Mouse (Mus musculus): ENCODE data around the gene Agap2. TPM values are rescaled to one million over a fixed set of nuclear protein-coding genes. Genes with fewer than 3 reads are reported as not detected.
A peak's percentile ranks its signal among the peaks of the same experiment; 100 is the strongest.
"Not testable (repeated sequence)": the region's sequence is repeated elsewhere in the genome, so short reads cannot be mapped to it uniquely, and the experiment has no call there.

Agap2 gene
- polyA plus RNA-seq, 1 experiment from 2014 or later, result 0.07 TPM

- no peak for ATAC-seq
- Histone ChIP-seq H3K4me1 (replicated peaks; ENCODE audit: control insufficient read depth, insufficient read depth, low read length) (0 out of 2 replicates have a peak, but pooled peaks cover 12% of the 10 kb centered on the region), H3K9ac (ENCODE audit: low read depth, low read length) (peak overlapping the region; percentile 13; the same call in 1 of the 2 replicates), H3K4me3 (ENCODE audit: low read depth, low read length) (no peak overlapping the region), H3K27me3 (replicated peaks; ENCODE audit: control insufficient read depth, insufficient read depth, low read length) (no peaks in the 10 kb centered on the region), H3K9me3 (ENCODE audit: control insufficient read depth) (no peaks in the 10 kb centered on the region), H3K27ac (ENCODE audit: low read depth, low read length) (peak overlapping the region; percentile 90), H3K4me2 (replicated peaks; ENCODE audit: low read depth) (peak overlapping the region; percentile 89; the same call in 1 of the 2 replicates), H3K36me3 (ENCODE audit: control insufficient read depth, insufficient read depth) (peaks cover 35% of the 10 kb centered on the region)
- no peak for TF ChIP-seq CTCF (IDR thresholded peaks at IDR 0.05; ENCODE audit: low read depth)
- 63% methylated on average over 9 of the region's 9 CpGs for WGBS
These were observed 6.6 kb upstream of the Agap2 start for GRCm38 (mm10) chr10:127068360-127069038.

- H3K36me3 ChIP-seq (ENCODE audit: control insufficient read depth, insufficient read depth), result peaks cover 35% of the 10 kb centered on the region
These were observed 5.5 kb upstream of the Agap2 start for GRCm38 (mm10) chr10:127069281-127070189.

GRCm38 (mm10) chr10:127070190-127071121, 4.6 kb upstream of the Agap2 start, which contains the start of gene Tspan31:
TSS of gene Tspan31 (minus strand) at chr10:127070264.
- ATAC-seq, result peak; percentile 82
- peak within 1 kb of the TSS; percentile 89 for H3K4me2 ChIP-seq (replicated peaks; ENCODE audit: low read depth)
- H3K9me3 ChIP-seq (ENCODE audit: control insufficient read depth), result no peaks in the 10 kb centered on the region
- H3K4me1 ChIP-seq (replicated peaks; ENCODE audit: control insufficient read depth, insufficient read depth, low read length), result 0 out of 2 replicates have a peak, but pooled peaks cover 8% of the 10 kb centered on the region
- peaks cover 2% of the 10 kb centered on the region; the same call in 1 of the 2 replicates for H3K27me3 ChIP-seq (replicated peaks; ENCODE audit: control insufficient read depth, insufficient read depth, low read length)
- peak within 1 kb of the TSS; percentile 68 for H3K9ac ChIP-seq (ENCODE audit: low read depth, low read length)
- peaks cover 31% of the 10 kb centered on the region for H3K36me3 ChIP-seq (ENCODE audit: control insufficient read depth, insufficient read depth)
- H3K27ac ChIP-seq (ENCODE audit: low read depth, low read length), result peak within 1 kb of the TSS; percentile 90
- H3K4me3 ChIP-seq (ENCODE audit: low read depth, low read length), result peak within 1 kb of the TSS; percentile 83
- no peak for TF ChIP-seq CTCF (IDR thresholded peaks at IDR 0.05; ENCODE audit: low read depth)
- 1% methylated on average over 36 of the region's 36 CpGs for WGBS

More at GRCm38 (mm10) chr10:127069281-127070189, 5.5 kb upstream of the Agap2 start:
- TF ChIP-seq CTCF (IDR thresholded peaks at IDR 0.05; ENCODE audit: low read depth), result no peak
- H3K27me3 ChIP-seq (replicated peaks; ENCODE audit: control insufficient read depth, insufficient read depth, low read length), result no peaks in the 10 kb centered on the region
- WGBS, result 5% methylated on average over 30 of the region's 30 CpGs
- peak overlapping the region; percentile 90 for H3K27ac ChIP-seq (ENCODE audit: low read depth, low read length)
- H3K4me3 ChIP-seq (ENCODE audit: low read depth, low read length), result peak overlapping the region; percentile 83
- no peaks in the 10 kb centered on the region for H3K9me3 ChIP-seq (ENCODE audit: control insufficient read depth)
- peak overlapping the region; percentile 68 for H3K9ac ChIP-seq (ENCODE audit: low read depth, low read length)
- H3K4me2 ChIP-seq (replicated peaks; ENCODE audit: low read depth), result peak overlapping the region; percentile 89
- H3K4me1 ChIP-seq (replicated peaks; ENCODE audit: control insufficient read depth, insufficient read depth, low read length), result 0 out of 2 replicates have a peak, but pooled peaks cover 8% of the 10 kb centered on the region
- ATAC-seq, result peak; percentile 3; the same call in 1 of the 2 replicates

- Histone ChIP-seq H3K4me1 (replicated peaks; ENCODE audit: control insufficient read depth, insufficient read depth, low read length) (0 out of 2 replicates have a peak, but pooled peaks cover 8% of the 10 kb centered on the region), H3K4me2 (replicated peaks; ENCODE audit: low read depth) (peak overlapping the region; percentile 89), H3K27ac (ENCODE audit: low read depth, low read length) (no peak overlapping the region), H3K9ac (ENCODE audit: low read depth, low read length) (no peak overlapping the region), H3K9me3 (ENCODE audit: control insufficient read depth) (no peaks in the 10 kb centered on the region), H3K36me3 (ENCODE audit: control insufficient read depth, insufficient read depth) (peaks cover 25% of the 10 kb centered on the region), H3K4me3 (ENCODE audit: low read depth, low read length) (peak overlapping the region; percentile 83), H3K27me3 (replicated peaks; ENCODE audit: control insufficient read depth, insufficient read depth, low read length) (peaks cover 9% of the 10 kb centered on the region)
- WGBS, result 45% methylated on average over 9 of the region's 9 CpGs
- no peak for TF ChIP-seq CTCF (IDR thresholded peaks at IDR 0.05; ENCODE audit: low read depth)
- no peak for ATAC-seq
These were observed 3.9 kb upstream of the Agap2 start for GRCm38 (mm10) chr10:127071203-127071602.

GRCm38 (mm10) chr10:127072270-127072669, 2.8 kb upstream of the Agap2 start:
- not testable (repeated sequence) for H3K4me2 ChIP-seq (replicated peaks; ENCODE audit: low read depth); H3K9me3 ChIP-seq (ENCODE audit: control insufficient read depth); H3K27ac ChIP-seq (ENCODE audit: low read depth, low read length); H3K4me3 ChIP-seq (ENCODE audit: low read depth, low read length); ATAC-seq; H3K9ac ChIP-seq (ENCODE audit: low read depth, low read length); H3K4me1 ChIP-seq (replicated peaks; ENCODE audit: control insufficient read depth, insufficient read depth, low read length)
- Histone ChIP-seq H3K36me3 (ENCODE audit: control insufficient read depth, insufficient read depth) (peaks cover 15% of the 10 kb centered on the region), H3K27me3 (replicated peaks; ENCODE audit: control insufficient read depth, insufficient read depth, low read length) (peaks cover 19% of the 10 kb centered on the region)
- peak; percentile 32 for TF ChIP-seq CTCF (IDR thresholded peaks at IDR 0.05; ENCODE audit: low read depth)
- 83% methylated on average over 4 of the region's 4 CpGs for WGBS

GRCm38 (mm10) chr10:127072969-127073368, 2.1 kb upstream of the Agap2 start:
- not testable (repeated sequence) for H3K27ac ChIP-seq (ENCODE audit: low read depth, low read length); H3K36me3 ChIP-seq (ENCODE audit: control insufficient read depth, insufficient read depth); H3K4me1 ChIP-seq (replicated peaks; ENCODE audit: control insufficient read depth, insufficient read depth, low read length); ATAC-seq; H3K9me3 ChIP-seq (ENCODE audit: control insufficient read depth); H3K4me2 ChIP-seq (replicated peaks; ENCODE audit: low read depth); H3K9ac ChIP-seq (ENCODE audit: low read depth, low read length); H3K4me3 ChIP-seq (ENCODE audit: low read depth, low read length)
- 55% methylated on average over 2 of the region's 2 CpGs for WGBS
- peaks cover 25% of the 10 kb centered on the region for H3K27me3 ChIP-seq (replicated peaks; ENCODE audit: control insufficient read depth, insufficient read depth, low read length)
